Mouse (Mus musculus) gastrocnemius, postnatal 4 days (tissue): ENCODE results near the gene Gsc. TPM values are rescaled to one million over a fixed set of nuclear protein-coding genes. Genes with fewer than 3 reads are reported as not detected.
"Not testable (repeated sequence)": the region's sequence is repeated elsewhere in the genome, so short reads cannot be mapped to it uniquely, and the experiment has no call there.

Experiments
- DNase-seq, 2 experiments: peaks; one replicate each; pipeline ENCODE4 v3.0.0; 2021 to 2022; ENCODE audit warnings: low spot score in 2 of 2, mixed read lengths in 2 of 2
- total RNA-seq, 2 experiments: library from RNA; stranded (reverse); gene quantifications; 2 replicates each; pipeline ENCODE4 v1.2.3; 2021

Gsc gene
- total RNA-seq, 2 experiments from 2014 or later = 0.41 to 1.3 TPM

GRCm38 (mm10) chr12:104459377-104459776 is 13.8 kb downstream of the Gsc start:
- DNase-seq = no peak

GRCm38 (mm10) chr12:104453002-104453401 is 20.1 kb downstream of the Gsc start:
- no peak for DNase-seq

GRCm38 (mm10) chr12:104450257-104450656 is 22.9 kb downstream of the Gsc start:
- no peak for DNase-seq

GRCm38 (mm10) chr12:104448099-104448498 is 25.0 kb downstream of the Gsc start:
- DNase-seq = no peak

GRCm38 (mm10) chr12:104447056-104447455 is 26.1 kb downstream of the Gsc start:
- DNase-seq = not testable (repeated sequence)

GRCm38 (mm10) chr12:104443716-104444115 is 29.4 kb downstream of the Gsc start:
- no peak for DNase-seq

GRCm38 (mm10) chr12:104440087-104440760 is 32.9 kb downstream of the Gsc start:
- peak; percentile 81 to 84 for DNase-seq

GRCm38 (mm10) chr12:104433951-104434735 is 39.0 kb downstream of the Gsc start:
- DNase-seq = no peak

- no peak for DNase-seq
These were observed 39.9 kb downstream of the Gsc start for GRCm38 (mm10) chr12:104433214-104433613.

GRCm38 (mm10) chr12:104431359-104431758 is 41.8 kb downstream of the Gsc start:
- no peak for DNase-seq

GRCm38 (mm10) chr12:104426915-104427314 is 46.2 kb downstream of the Gsc start:
- no peak for DNase-seq

GRCm38 (mm10) chr12:104425591-104425990 is 47.5 kb downstream of the Gsc start:
- no peak for DNase-seq

GRCm38 (mm10) chr12:104422615-104423392 is 50.3 kb downstream of the Gsc start:
- no peak for DNase-seq

Other genes starting within 250 kb of the Gsc start
- under 1 TPM; 0.20 to 0.91 TPM for gene Serpina3g, start 237.1 kb downstream of the Gsc start, total RNA-seq
- under 1 TPM in 1 of 2 experiments, not detected in 1; 0.31 TPM for gene Serpina3i, start 210.2 kb downstream of the Gsc start, total RNA-seq
- not detected for gene Serpina3j, start 158.8 kb downstream of the Gsc start, total RNA-seq
- 1 to 10 TPM in 1 of 2 experiments, under 1 TPM in 1; 0.42 to 1.6 TPM for gene Serpina3k, start 134.8 kb downstream of the Gsc start, total RNA-seq
- under 1 TPM; 0.17 to 0.93 TPM for gene Serpina3m, start 134.8 kb downstream of the Gsc start, total RNA-seq
- gene Serpina3n, start 66.6 kb downstream of the Gsc start, total RNA-seq = 1 to 10 TPM; 1.3 to 1.8 TPM